Mouse (Mus musculus) embryonic fibroblast, embryonic 13.5 days (primary cell): Measurements from ENCODE around the gene Zfhx2. TPM values are rescaled to one million over a fixed set of nuclear protein-coding genes. Genes with fewer than 3 reads are reported as not detected.
"Not testable (repeated sequence)": the region's sequence is repeated elsewhere in the genome, so short reads cannot be mapped to it uniquely, and the experiment has no call there.

Experiments used
- H3K27ac ChIP-seq: 2 replicates; pipeline ENCODE4 v1.5.1; 2012; ENCODE audit warnings: low read length, control low read depth, inconsistent platforms; ENCODE audit not compliant: insufficient read depth
- H3K4me1 ChIP-seq: 2 replicates; pipeline ENCODE4 v1.6.1; 2011; ENCODE audit warnings: low read length; ENCODE audit not compliant: control insufficient read depth, insufficient read depth
- H3K4me3 ChIP-seq: 2 replicates; pipeline ENCODE4 v1.5.1; 2011; ENCODE audit warnings: mild to moderate bottlenecking, control low read depth, low read length; ENCODE audit not compliant: insufficient read depth
- CTCF ChIP-seq: IDR thresholded peaks from 2 replicates; pipeline ENCODE4 v1.5.1; 2011; ENCODE audit warnings: mild to moderate bottlenecking, control low read depth, low read length, moderate library complexity, borderline replicate concordance; ENCODE audit not compliant: insufficient read depth
- POLR2A ChIP-seq: IDR thresholded peaks from 2 replicates; pipeline ENCODE4 v1.6.1; 2011; ENCODE audit warnings: low read depth, mild to moderate bottlenecking, control low read depth, low read length, moderate library complexity
- polyA plus RNA-seq: library from polyadenylated mRNA; stranded (reverse); fragments of >200 nt; gene quantifications from 2 replicates; pipeline ENCODE4 v1.2.4, GENCODE M21; 2011; ENCODE audit warnings: low read depth; ENCODE audit not compliant: missing spikeins, insufficient read length

The Zfhx2 gene
- polyA plus RNA-seq, 1 experiment: 3.5 TPM

GRCm38 (mm10) chr14:55053708-55054190 is 38.4 kb downstream of the Zfhx2 start:
- H3K4me1 ChIP-seq: no peaks in the 10 kb centered on the region
- no peak overlapping the region for H3K4me3 ChIP-seq
- H3K27ac ChIP-seq: no peak overlapping the region
- TF ChIP-seq CTCF: no peak
- TF ChIP-seq POLR2A: no peak

GRCm38 (mm10) chr14:55053050-55053449 is 39.1 kb downstream of the Zfhx2 start:
- H3K4me1 ChIP-seq: no peaks in the 10 kb centered on the region
- H3K4me3 ChIP-seq: no peak overlapping the region
- H3K27ac ChIP-seq: no peak overlapping the region
- TF ChIP-seq CTCF (no peak), POLR2A (no peak)

GRCm38 (mm10) chr14:55052496-55052895 is 39.6 kb downstream of the Zfhx2 start:
- TF ChIP-seq POLR2A (no peak), CTCF (no peak)
- no peaks in the 10 kb centered on the region for H3K4me1 ChIP-seq
- no peak overlapping the region for H3K27ac ChIP-seq
- no peak overlapping the region for H3K4me3 ChIP-seq

- TF ChIP-seq POLR2A (no peak), CTCF (no peak)
- Histone ChIP-seq H3K27ac (no peak overlapping the region), H3K4me3 (no peak overlapping the region), H3K4me1 (no peaks in the 10 kb centered on the region)
Observed at GRCm38 (mm10) chr14:55047971-55048531, 44.1 kb downstream of the Zfhx2 start.

GRCm38 (mm10) chr14:55043694-55044093 is 48.4 kb downstream of the Zfhx2 start:
- H3K27ac ChIP-seq, H3K4me1 ChIP-seq, H3K4me3 ChIP-seq: not testable (repeated sequence)

GRCm38 (mm10) chr14:55032695-55033225 is 59.4 kb downstream of the Zfhx2 start:
- no peak for TF ChIP-seq POLR2A
- TF ChIP-seq CTCF: no peak
- H3K4me1 ChIP-seq: no peaks in the 10 kb centered on the region
- H3K27ac ChIP-seq: no peak overlapping the region
- no peak overlapping the region for H3K4me3 ChIP-seq

GRCm38 (mm10) chr14:55029034-55029698 is 63.0 kb downstream of the Zfhx2 start:
- TF ChIP-seq CTCF (peak; percentile 44; the same call in 1 of the 2 replicates), POLR2A (no peak)
- Histone ChIP-seq H3K4me1 (no peaks in the 10 kb centered on the region), H3K4me3 (no peak overlapping the region), H3K27ac (no peak overlapping the region)

- H3K27ac ChIP-seq: no peak overlapping the region
- TF ChIP-seq CTCF (no peak), POLR2A (no peak)
- H3K4me1 ChIP-seq: no peaks in the 10 kb centered on the region
- H3K4me3 ChIP-seq: no peak overlapping the region
Observed at GRCm38 (mm10) chr14:55028333-55028835, 63.7 kb downstream of the Zfhx2 start.

- Histone ChIP-seq H3K4me1 (no peaks in the 10 kb centered on the region), H3K4me3 (no peak overlapping the region), H3K27ac (no peak overlapping the region)
- TF ChIP-seq CTCF (no peak), POLR2A (no peak)
Observed at GRCm38 (mm10) chr14:55027653-55028052, 64.5 kb downstream of the Zfhx2 start.

GRCm38 (mm10) chr14:55027251-55027650 is 64.9 kb downstream of the Zfhx2 start:
- Histone ChIP-seq H3K4me3 (no peak overlapping the region), H3K27ac (no peak overlapping the region), H3K4me1 (no peaks in the 10 kb centered on the region)
- no peak for TF ChIP-seq CTCF
- no peak for TF ChIP-seq POLR2A
